Mouse (Mus musculus) adrenal gland, postnatal 14 days (tissue): ENCODE data around the gene 4930539E08Rik. TPM values are rescaled to one million over a fixed set of nuclear protein-coding genes. Genes with fewer than 3 reads are reported as not detected.

Source experiments
- DNase-seq: peaks from one replicate; pipeline ENCODE4 v3.0.0; 2021; ENCODE audit warnings: mixed read lengths
- long read RNA-seq, 2 experiments: library from polyadenylated mRNA; stranded (forward); transcript quantifications; one replicate each; pipeline ENCODE4 v2.0.0; 2021
- total RNA-seq: library from RNA; stranded (reverse); gene quantifications from 2 replicates; pipeline ENCODE4 v1.2.3, GENCODE M21; 2021

4930539E08Rik gene
- not detected in 2 replicates for total RNA-seq
- long read RNA-seq, experiment 1 = 0 reads
- long read RNA-seq, experiment 2 = 0 reads

DNA sequence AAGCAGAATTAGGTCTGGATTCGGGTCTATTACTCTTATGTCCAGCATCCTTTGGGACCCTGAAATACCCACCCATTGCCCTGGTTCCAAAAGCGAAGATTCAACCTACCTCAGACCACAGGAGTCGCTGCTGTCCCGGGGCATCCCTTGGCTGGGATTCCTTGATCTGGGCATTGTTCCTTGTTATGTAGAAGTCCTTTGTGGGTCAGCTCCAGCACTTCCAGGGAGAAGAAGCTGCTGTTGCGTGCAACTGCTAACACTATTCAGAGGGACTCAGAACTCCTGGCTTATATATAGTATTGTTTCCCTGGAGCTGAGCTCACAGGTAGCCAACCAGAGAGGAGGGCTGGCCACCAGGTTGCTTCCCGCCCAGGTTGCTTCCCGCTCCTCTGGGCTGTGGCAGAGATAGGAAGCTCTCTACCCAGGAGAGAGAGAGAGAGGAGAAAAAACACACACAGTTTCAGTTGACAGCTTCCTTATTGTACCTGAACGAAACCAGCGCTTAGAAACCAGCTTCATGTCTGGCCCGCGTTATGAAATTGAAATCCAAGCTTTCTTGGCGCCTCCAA, at the start of gene 4930539E08Rik:
4930539E08Rik (minus strand) TSS at position 265 of the 569 bp plus-strand sequence.
- no peak for DNase-seq

DNA sequence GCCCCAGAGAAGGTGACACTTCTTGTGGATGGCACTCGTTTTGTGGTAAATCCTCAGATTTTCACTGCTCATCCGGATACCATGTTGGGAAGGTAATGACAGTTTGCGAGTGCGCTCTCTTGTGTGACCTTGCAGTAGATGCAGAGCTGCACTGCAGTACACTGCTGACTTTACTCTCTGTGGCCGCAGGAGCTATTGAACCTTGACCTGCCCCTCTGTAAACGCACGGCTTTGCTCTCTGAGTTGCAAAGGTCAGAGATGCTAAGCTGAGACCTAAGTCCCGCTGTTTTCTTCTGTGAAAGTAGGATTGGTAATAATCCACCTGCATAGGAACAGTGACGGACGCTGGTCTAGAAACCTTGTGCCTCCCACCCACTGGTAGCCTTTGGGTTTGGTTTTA, 46.5 kb upstream of the 4930539E08Rik start:
- DNase-seq = no peak

DNA sequence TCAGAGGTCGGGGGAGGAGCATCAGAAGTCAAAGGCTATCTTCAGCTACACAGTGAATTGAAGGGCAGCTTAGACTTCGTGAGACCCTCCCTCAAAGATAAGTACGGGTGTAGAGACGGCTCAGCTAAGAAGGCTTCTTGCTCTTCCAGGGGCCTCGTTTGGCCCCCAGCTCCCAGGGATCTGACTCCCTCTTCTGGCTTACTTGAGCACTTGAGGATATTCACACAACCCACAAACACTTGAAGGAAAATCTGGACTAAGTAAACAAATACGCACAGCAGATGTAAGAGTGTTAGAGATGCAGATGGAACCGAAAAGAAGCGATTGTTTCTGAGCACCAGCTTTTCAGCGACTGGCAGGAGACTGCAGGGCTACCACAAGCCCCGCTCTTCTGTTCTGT, 45.5 kb upstream of the 4930539E08Rik start:
- DNase-seq = no peak

DNA sequence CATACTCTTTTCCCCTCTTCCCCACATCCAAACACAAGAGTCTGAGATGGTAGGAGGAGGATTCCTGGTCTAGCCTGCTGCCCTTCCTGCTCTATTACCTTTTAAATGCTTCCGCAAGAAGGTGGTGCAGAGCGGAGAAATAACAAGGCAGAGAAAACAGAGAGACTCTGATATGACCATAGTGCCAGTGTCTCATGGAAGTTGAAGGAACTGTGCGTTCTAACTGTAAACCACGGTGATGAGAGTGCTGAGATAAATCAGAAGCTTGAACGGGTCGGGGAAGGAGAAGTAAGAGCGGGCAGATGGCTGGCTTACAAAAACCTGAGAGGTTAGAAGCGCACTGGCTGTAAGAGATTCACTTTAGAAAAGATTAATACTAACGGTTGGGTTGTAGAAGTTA, 39.3 kb upstream of the 4930539E08Rik start:
- no peak for DNase-seq

GRCm38 (mm10) chr17:28953251-28953650, 38.1 kb upstream of the 4930539E08Rik start:
- DNase-seq = peak; percentile 34

- DNase-seq = peak; percentile 97
These were observed 37.0 kb upstream of the 4930539E08Rik start, which contains the start of gene Kctd20 for GRCm38 (mm10) chr17:28951831-28952799. Gene Kctd20 (plus strand): TSS chr17:28951950.

- DNase-seq = no peak
These were observed 35.6 kb upstream of the 4930539E08Rik start for GRCm38 (mm10) chr17:28950751-28951150.

- DNase-seq = peak; percentile 75
These were observed 33.5 kb upstream of the 4930539E08Rik start for GRCm38 (mm10) chr17:28948661-28949060.

DNA sequence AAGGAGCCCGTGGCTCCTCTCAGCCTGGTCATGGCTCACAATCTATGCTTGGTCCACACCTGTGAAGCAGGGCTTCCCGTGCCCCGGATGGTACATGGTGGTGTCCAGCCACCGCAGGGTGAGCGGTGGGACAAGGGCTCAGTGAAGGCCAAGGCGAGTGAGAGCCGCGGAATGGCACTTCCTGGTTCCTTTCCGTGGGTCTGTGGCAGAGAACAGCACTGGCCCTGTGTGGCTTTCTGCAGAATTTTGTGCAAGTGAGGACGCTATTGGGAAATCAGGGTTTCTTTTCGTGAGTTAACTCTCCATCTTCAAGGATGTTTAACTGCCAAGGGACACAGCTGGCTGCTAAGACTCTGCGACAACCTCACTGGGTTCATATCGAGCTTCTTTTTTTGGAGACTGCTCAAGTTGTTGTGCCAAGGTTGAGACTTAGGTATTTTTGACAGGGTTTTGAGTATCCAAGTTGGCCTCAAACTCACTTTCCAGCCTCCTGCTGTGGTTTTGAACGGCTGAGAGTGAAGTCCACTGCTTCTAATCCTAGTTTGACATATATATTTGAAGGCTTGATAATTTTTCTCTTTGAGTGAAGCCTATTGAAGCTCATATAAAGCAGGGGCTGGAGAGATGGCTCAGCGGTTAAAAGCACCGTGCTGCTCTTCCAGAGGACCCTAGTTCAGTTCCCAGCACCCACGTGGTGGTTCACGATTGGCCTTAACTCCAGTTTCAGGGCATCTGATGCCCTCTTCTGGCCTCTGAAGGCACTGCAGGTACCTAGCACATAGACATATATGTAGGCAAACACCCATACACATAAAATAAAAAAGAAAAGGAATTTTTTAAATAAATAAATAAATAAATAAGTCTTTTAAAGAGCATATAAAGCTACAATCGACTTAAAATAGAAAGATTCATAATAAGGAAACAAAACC, 32.2 kb upstream of the 4930539E08Rik start:
- no peak for DNase-seq

GRCm38 (mm10) chr17:28944481-28944880, 29.4 kb upstream of the 4930539E08Rik start:
- no peak for DNase-seq

DNA sequence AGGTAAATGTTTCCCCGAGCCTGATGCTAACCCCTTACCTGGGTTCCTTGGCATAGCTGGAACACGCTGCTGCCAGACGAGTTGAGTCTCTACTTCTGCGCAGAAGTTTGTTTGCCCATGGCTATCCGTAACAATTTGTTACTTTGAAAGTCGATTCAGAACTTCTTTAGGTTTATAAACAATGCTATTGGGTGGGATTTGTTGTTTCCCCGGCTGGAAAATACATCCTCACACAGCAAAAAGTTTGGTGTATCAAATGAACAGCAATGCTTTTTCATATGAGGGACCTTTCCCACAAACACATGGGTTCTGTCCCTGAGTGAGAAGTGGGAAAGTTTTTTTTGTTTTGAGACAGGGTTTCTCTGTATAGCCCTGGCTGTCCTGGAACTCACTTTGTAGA, 28.6 kb upstream of the 4930539E08Rik start, which contains the start of gene Pxt1:
Pxt1 (minus strand) TSS at position 101 of the 400 bp plus-strand sequence.
- no peak for DNase-seq

DNA sequence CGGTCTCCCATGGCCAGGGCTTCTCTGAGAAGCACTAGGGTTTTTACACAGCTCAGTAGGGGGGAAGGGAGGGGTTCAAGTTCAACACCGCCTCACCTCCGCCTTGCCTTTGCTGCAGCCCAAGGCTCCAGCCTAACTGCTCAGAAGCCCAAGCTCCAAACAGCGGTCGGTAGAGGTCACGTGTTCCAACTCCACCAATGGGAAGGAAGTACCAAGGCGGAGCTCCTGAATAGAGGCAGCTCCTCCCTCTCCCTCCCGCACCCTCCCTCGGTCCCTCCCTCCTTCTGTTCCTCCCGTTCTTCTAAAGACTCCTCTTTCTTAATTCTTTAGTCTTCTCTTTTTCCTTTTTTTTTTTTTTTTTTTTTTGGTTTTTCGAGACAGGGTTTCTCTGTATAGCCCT, 27.0 kb upstream of the 4930539E08Rik start:
- DNase-seq = peak; percentile 43

DNA sequence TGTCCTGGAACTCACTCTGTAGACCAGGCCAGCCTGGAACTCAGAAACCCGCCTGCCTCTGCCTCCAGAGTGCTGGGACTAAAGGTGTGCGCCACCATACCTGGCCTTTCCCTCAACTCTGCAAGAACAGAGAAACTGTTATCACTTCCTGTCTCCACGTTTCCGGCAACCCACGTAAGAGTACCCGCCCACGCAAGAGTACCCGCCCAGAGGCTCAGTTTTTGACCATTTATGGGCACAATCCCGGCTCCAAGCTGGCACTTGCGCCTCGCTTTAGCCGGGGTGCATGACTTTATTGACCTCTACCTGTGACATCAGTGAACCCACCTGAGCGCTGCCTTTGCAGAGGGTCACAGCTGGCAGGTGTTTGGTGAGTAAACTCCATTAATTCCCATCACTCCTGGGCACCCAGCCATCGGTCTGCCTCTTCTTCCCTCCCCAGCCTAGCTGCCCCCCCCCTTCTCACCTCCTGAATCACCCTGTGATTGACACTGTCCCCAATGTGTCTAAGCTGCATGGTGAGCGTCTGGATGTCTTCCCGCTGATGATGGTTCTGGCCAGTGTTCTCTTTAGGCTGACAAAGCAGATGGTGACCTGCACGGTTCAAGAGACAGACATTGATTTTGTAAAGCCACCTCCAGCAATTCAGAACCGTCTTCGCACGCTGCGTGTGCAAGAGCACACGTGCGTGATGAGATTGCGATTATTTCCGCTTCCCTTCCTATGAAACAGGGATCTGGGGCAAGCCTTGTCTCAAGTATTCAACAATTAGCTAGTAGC, 25.8 kb upstream of the 4930539E08Rik start:
- DNase-seq = no peak

DNA sequence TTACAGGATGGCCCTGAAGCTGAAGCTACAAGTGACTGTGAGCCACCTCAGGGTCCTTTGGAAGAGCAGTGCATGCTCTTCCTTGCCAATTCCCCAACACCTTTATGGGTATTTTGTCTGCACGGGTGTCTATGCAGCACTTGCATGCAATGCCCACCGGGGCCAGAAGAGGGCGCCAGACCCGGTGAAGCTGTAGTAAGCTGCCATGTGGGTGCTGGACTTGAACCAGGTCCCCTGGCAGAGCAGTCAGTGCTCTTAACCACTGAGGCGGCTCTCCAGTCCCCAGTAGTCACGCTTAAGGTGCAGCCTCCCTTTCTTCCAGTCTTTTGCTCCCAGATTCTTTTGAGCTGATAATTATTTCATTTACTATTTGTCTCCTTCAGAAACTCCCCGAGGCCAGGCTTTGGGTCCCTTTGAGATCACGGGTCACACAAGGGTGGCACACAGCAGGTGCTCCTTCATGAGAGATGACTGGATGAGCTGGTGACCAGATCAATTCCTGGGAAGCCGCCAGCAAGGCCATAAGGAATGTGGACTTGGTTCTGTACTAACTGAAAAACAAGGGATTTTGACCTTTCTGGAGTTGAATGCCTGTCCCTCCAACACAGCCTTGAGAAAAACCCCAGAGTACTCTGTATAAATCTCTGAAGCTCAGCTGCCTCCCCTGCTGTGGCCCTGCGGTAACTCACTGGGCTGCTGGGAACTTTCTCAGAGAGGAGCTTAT, 21.7 kb upstream of the 4930539E08Rik start:
- DNase-seq = peak; percentile 83

GRCm38 (mm10) chr17:28936133-28936532, 21.0 kb upstream of the 4930539E08Rik start:
- DNase-seq = no peak

DNA sequence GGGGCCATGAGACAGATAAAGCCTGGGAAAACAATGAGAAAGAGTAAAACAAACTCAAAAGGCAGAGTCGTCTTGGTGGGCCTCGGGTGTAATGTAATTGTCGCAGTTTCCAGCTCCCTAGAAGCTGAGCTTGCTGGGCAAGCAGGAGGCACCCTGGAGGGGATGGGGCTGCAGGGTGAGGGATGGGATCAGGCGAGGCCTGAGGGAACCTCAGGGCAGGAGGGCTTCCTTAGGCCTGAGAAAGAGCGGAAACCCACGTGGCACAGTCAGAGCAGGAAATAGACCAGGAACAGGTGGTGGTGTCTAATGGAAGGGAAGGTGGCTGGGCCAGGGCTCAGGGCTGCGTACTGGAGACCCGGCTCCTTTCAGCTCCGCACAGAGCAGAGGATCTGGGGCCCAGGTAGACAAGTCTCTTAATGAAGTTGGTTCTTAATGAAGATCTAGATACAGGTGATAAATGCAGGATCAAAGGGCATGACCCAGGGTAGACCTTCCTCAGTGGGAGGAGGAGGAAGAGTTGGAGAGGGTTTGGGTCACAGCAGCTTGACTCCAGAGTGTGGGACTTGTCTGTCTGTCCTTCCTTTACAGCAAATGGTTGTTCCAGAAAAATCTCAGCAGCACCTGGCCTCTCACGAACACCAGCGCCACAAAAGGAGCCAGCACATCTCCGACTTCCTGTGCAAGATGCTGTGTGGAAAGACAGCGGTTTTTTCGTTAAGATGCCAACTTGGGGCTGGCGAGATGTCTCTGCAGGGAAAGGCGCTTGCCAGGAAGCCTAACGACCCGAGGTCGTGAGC, 19.2 kb upstream of the 4930539E08Rik start:
- DNase-seq = no peak

- no peak for DNase-seq
These were observed 17.1 kb upstream of the 4930539E08Rik start for GRCm38 (mm10) chr17:28932274-28932673.

DNA sequence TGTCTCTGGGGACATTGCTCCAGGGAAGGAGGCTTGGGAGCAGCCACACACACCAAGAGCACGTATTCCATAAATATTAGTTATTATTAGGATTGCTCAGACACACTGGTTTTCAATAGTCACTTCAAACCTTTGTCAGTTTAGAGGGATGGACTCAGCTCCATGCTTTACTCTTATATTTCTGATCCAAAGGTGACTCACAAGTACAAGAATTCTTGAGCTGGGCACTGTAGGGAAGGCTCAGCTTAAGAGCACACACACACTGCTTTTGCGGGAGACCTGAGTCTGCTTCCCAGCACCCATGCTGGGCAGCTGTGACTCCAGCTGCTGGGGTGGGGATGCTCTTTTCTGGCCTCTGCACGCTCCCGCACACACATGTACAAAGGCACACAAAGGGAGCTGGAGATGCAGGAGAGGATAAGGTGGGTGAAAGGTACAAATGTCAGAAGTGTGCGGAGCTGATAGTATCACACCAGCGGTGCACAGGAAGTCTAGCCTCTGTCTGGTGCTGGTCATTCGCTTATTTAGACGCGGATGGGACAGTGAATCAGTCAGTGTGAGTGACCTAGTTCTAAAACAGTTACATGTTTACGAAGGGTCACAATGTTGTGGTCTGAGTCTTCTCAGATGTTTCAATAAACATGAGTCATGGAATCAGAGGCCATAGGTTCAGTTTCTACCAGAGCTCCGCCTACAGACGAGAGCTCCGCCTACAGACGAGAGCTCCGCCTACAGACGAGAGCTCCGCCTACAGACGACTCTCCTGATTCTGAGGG, 16.5 kb upstream of the 4930539E08Rik start:
- DNase-seq = no peak
